Mouse (Mus musculus) ES-E14 (cell line): ENCODE results near the gene Lrg1.

ENCODE experiments used
- HCFC1 ChIP-seq: IDR thresholded peaks from 2 replicates; pipeline ENCODE4 v1.6.1; 2012; ENCODE audit warnings: low read length, inconsistent platforms, borderline replicate concordance; ENCODE audit not compliant: insufficient read depth
- MAFK ChIP-seq: IDR thresholded peaks from 2 replicates; pipeline ENCODE4 v1.6.1; 2014; ENCODE audit warnings: mild to moderate bottlenecking, low read depth, low read length, inconsistent platforms; ENCODE audit not compliant: insufficient read depth
- ZC3H11A ChIP-seq: IDR thresholded peaks from 2 replicates; pipeline ENCODE4 v1.6.1; 2012; ENCODE audit warnings: low read depth, mild to moderate bottlenecking, inconsistent platforms, low read length, borderline replicate concordance
- ZNF384 ChIP-seq: IDR thresholded peaks from 2 replicates; pipeline ENCODE4 v1.6.1; 2012; ENCODE audit warnings: low read depth, low read length, inconsistent platforms

GRCm38 (mm10) chr17:56098711-56099572 lies 22.9 kb downstream of the Lrg1 start:
- no peak for TF ChIP-seq ZC3H11A
- no peak for TF ChIP-seq ZNF384
- TF ChIP-seq MAFK = no peak
- no peak for TF ChIP-seq HCFC1
